Mouse (Mus musculus) bone marrow, adult 2 months (tissue): ENCODE data around the gene Cd164. TPM values are rescaled to one million over a fixed set of nuclear protein-coding genes. Genes with fewer than 3 reads are reported as not detected.
A peak's percentile ranks its signal among the peaks of the same experiment; 100 is the strongest.

ENCODE experiments used
- H3K27ac ChIP-seq: fragments of 200-500 bp; 2 replicates; pipeline ENCODE4 v1.5.1; 2012; ENCODE audit warnings: low read depth, mild to moderate bottlenecking, control low read depth, inconsistent platforms, low read length; ENCODE audit not compliant: control insufficient read depth, poor library complexity, insufficient read depth
- H3K4me1 ChIP-seq: fragments of 200-500 bp; 2 replicates; pipeline ENCODE4 v1.6.1; 2011; ENCODE audit warnings: low read length; ENCODE audit not compliant: control insufficient read depth, insufficient read depth
- H3K4me3 ChIP-seq: fragments of 200-500 bp; replicated peaks from 2 replicates; pipeline ENCODE3; 2011; ENCODE audit warnings: mild to moderate bottlenecking, low read depth, low read length, control low read depth; ENCODE audit not compliant: control insufficient read depth
- CTCF ChIP-seq: fragments of 200-500 bp; IDR thresholded peaks from 2 replicates; pipeline ENCODE4 v1.5.1; 2011; ENCODE audit warnings: low read length, control low read depth; ENCODE audit not compliant: control insufficient read depth, insufficient read depth
- POLR2A ChIP-seq: fragments of 200-500 bp; IDR thresholded peaks from 2 replicates; pipeline ENCODE4 v1.6.1; 2011; ENCODE audit warnings: low read depth, mild to moderate bottlenecking, control low read depth, low read length, borderline replicate concordance; ENCODE audit not compliant: control insufficient read depth
- WGBS: fragments of 180-500 bp; shearing (Covaris S2); methylation state at CpG from one replicate; pipeline ENCODE4 v1.1.7; 2018; 5-methylcytosine and 5-hydroxymethylcytosine counted together
- polyA plus RNA-seq: library from polyadenylated mRNA; stranded (reverse); fragments of >200 nt; gene quantifications from 2 replicates; pipeline ENCODE4 v1.2.4, GENCODE M21; 2011; ENCODE audit warnings: low replicate concordance; ENCODE audit not compliant: missing spikeins, insufficient read depth, insufficient read length

Gene Cd164
- polyA plus RNA-seq, 1 experiment, result 36.5 TPM

- Histone ChIP-seq H3K4me3 (no peak overlapping the region), H3K27ac (no peak overlapping the region), H3K4me1 (peaks cover 1% of the 10 kb centered on the region; the same call in 1 of the 2 replicates)
- TF ChIP-seq POLR2A, result no peak
- TF ChIP-seq CTCF, result no peak
- WGBS, result 86% methylated on average over 13 of the region's 13 CpGs
Observed at GRCm38 (mm10) chr10:41546396-41547165, 27.4 kb downstream of the Cd164 start.

DNA sequence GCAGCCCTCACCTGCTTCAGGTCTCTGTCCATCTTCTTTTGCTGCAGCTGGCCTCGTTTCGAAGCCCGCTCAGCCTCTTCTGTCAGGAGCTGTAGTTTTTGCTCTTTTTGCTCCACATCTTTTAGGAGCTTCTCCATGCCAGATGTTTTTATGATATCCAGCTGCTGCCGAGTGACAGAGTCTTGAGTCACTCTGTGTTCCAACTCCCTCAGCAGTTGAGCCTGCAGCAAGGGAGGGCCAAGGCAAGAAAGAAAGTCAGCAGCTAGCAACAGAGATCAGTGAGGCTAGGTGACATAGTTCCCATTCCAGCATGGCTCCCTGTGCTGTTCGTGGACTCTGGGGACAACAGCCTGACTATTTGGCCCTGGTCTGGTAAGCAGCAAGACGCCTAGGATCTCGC lies 31.5 kb downstream of the Cd164 start:
- no peak overlapping the region for H3K27ac ChIP-seq
- H3K4me1 ChIP-seq, result no peaks in the 10 kb centered on the region; the same call in 1 of the 2 replicates
- no peak overlapping the region for H3K4me3 ChIP-seq
- WGBS, result 82% methylated on average over 7 of the region's 7 CpGs
- TF ChIP-seq POLR2A, result no peak
- no peak for TF ChIP-seq CTCF

DNA sequence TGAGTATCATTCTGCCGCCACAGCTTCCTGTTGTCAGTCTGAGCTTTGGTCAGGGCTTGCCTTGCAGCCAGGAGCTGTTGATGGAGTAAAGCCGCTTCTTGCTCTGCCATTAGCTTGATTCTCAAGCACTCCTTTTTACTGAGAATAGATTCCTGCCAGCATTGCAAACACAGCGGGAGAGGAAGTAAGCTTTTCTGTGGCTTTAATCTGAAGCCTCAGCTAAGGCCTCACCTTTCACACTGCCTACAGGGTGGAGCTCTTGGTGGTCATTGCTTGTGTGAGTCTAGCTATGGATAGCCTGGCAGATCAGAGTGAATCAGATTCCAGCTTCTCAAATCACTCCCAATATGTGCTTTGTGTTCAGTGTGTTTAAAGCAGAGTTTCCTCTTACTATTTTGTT lies 33.1 kb downstream of the Cd164 start:
- WGBS, result 26% methylated on average over 3 of the region's 3 CpGs
- Histone ChIP-seq H3K4me3 (no peak overlapping the region), H3K27ac (no peak overlapping the region; the same call in 1 of the 2 replicates), H3K4me1 (no peaks in the 10 kb centered on the region; the same call in 1 of the 2 replicates)
- TF ChIP-seq CTCF (no peak), POLR2A (no peak)

GRCm38 (mm10) chr10:41552847-41553589 lies 33.8 kb downstream of the Cd164 start:
- TF ChIP-seq CTCF, result no peak
- no peak for TF ChIP-seq POLR2A
- Histone ChIP-seq H3K27ac (peak overlapping the region; percentile 21; the same call in 1 of the 2 replicates), H3K4me3 (no peak overlapping the region), H3K4me1 (no peaks in the 10 kb centered on the region; the same call in 1 of the 2 replicates)
- 60% methylated on average over 14 of the region's 14 CpGs for WGBS

DNA sequence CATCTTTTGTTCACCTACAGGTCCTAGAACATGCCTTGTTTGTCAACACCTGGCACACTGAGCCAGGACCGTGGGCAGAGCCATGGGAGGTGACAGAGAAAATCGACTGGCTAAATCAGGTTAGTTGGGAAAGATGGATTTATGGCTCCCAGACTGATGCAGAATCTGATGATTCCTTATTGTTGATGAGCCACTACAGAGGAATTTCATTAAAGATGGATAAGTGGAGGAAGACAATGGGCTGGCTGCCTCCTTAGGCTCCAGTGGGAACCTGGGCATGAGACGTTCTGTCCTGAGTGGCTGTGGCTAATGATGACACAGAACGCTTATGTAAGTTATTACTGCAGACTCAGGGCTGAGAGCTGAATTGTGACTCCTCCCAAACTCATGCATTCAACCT lies 34.5 kb downstream of the Cd164 start:
- Histone ChIP-seq H3K27ac (no peak overlapping the region), H3K4me1 (no peaks in the 10 kb centered on the region; the same call in 1 of the 2 replicates), H3K4me3 (no peak overlapping the region)
- TF ChIP-seq POLR2A (no peak), CTCF (no peak)
- WGBS, result 70% methylated on average over 4 of the region's 4 CpGs

GRCm38 (mm10) chr10:41555081-41555480 lies 35.9 kb downstream of the Cd164 start:
- H3K27ac ChIP-seq, result no peak overlapping the region
- no peaks in the 10 kb centered on the region; the same call in 1 of the 2 replicates for H3K4me1 ChIP-seq
- 74% methylated on average over 3 of the region's 3 CpGs for WGBS
- H3K4me3 ChIP-seq, result no peak overlapping the region
- TF ChIP-seq CTCF (no peak), POLR2A (no peak)

GRCm38 (mm10) chr10:41558401-41558800 lies 39.2 kb downstream of the Cd164 start:
- no peak for TF ChIP-seq CTCF
- TF ChIP-seq POLR2A, result no peak
- H3K4me1 ChIP-seq, result no peaks in the 10 kb centered on the region
- no peak overlapping the region for H3K4me3 ChIP-seq
- 80% methylated on average over 1 of the region's 1 CpGs for WGBS
- no peak overlapping the region for H3K27ac ChIP-seq

GRCm38 (mm10) chr10:41561701-41562395 lies 42.6 kb downstream of the Cd164 start:
- TF ChIP-seq POLR2A, result no peak
- TF ChIP-seq CTCF, result no peak
- WGBS, result 85% methylated on average over 10 of the region's 10 CpGs
- Histone ChIP-seq H3K4me1 (no peaks in the 10 kb centered on the region), H3K27ac (no peak overlapping the region), H3K4me3 (no peak overlapping the region)
